Mouse (Mus musculus) kidney, postnatal 25 days (tissue): ENCODE results near the gene Cdk14.
"Not testable (repeated sequence)": the region's sequence is repeated elsewhere in the genome, so short reads cannot be mapped to it uniquely, and the experiment has no call there.

Source experiments
- DNase-seq, 2 experiments: peaks; one replicate each; pipeline ENCODE4 v3.0.0; 2021; ENCODE audit warnings: mixed read lengths in 2 of 2

Cdk14 gene

GRCm38 (mm10) chr5:5365285-5366076, 54.6 kb downstream of the Cdk14 start:
- DNase-seq = peak in 1 of 2 experiments; percentile 53

GRCm38 (mm10) chr5:5361684-5362083, 58.4 kb downstream of the Cdk14 start:
- DNase-seq = no peak

GRCm38 (mm10) chr5:5360338-5360737, 59.8 kb downstream of the Cdk14 start:
- no peak for DNase-seq

- no peak for DNase-seq
These were observed 60.2 kb downstream of the Cdk14 start for GRCm38 (mm10) chr5:5359915-5360314.

- no peak for DNase-seq
These were observed 60.7 kb downstream of the Cdk14 start for GRCm38 (mm10) chr5:5359370-5359769.

GRCm38 (mm10) chr5:5358019-5358717, 61.9 kb downstream of the Cdk14 start:
- DNase-seq = no peak

- no peak for DNase-seq
These were observed 65.3 kb downstream of the Cdk14 start for GRCm38 (mm10) chr5:5354684-5355368.

DNA sequence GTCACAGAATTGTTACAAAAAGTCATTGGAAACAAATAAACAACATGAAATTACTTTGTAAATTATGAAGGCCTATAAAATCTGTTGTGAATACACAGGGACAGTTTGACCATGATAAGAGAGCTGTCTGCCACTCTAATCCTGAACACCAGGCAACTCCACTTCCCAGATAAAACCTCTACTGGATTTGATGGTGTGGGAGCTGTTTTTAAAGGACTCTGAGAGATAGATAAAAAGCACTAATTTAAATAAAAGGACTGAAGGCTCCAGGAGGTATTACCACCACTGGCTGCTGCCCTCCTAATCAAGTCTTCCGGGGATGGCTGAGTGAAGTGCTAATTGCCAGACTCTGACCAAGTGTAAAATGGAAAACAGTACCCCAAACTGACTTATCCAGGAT, 66.2 kb downstream of the Cdk14 start:
- no peak for DNase-seq

DNA sequence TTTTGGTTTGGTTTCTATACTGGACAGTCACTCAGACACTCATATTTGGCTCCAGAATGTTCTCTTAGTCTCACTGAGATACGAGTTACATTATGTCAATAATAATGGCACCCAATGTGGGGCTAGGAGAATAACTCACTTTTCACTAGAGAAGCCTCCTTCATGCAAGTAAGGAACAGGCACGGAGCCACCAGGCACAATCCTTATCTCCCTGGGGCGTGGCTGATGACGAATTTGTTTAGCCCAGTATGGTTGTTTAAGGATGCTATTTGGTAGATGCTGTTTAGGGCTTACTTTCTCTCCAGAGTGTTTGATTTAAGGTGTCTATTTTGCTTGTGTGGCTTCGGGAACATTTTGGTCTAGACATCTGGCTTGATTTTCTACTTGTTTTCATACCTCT, 75.5 kb downstream of the Cdk14 start:
- DNase-seq = no peak

DNA sequence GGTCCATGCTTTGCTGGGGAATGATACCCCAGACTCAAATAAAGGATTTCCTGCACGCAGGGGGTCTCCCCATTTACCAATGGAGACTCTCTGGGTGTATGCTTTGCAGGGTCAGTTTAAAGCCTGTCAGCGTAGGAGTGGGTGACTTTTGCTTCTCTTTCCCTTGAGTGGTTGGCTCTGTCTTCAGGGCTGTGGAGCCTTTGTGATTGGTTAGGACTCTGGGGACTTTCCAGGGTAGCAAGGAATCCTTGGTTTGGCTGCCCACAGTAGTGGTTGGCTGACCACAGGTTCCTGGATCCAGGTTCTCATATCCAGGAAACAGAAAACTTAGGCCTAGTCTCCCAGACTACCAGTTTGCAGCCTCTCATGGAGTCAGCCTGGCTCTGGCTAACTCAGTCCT, 76.4 kb downstream of the Cdk14 start:
- no peak for DNase-seq

DNA sequence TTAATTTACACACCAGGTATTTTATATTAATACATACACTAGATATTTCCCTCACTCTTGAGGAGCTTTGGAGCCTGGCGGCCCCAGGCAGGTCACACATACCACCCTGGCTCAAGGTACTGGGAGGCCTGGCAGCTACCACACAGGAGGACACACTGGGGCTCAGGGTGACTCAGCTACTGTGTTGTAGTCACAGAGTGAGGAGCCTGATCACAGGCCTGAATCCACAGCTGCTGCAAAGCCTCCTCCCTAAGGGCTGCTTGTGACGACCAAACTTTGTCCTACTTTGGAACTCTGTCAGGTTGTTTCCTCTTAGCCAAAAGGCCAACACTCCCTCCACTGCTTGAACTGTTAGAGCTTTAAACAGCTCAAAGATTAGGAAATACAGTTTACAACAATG, 76.8 kb downstream of the Cdk14 start:
- peak in 1 of 2 experiments; percentile 52 for DNase-seq

- DNase-seq = peak; percentile 61 to 63
These were observed 77.5 kb downstream of the Cdk14 start for GRCm38 (mm10) chr5:5342410-5343137.

- DNase-seq = no peak
These were observed 78.5 kb downstream of the Cdk14 start for GRCm38 (mm10) chr5:5341611-5342010.

DNA sequence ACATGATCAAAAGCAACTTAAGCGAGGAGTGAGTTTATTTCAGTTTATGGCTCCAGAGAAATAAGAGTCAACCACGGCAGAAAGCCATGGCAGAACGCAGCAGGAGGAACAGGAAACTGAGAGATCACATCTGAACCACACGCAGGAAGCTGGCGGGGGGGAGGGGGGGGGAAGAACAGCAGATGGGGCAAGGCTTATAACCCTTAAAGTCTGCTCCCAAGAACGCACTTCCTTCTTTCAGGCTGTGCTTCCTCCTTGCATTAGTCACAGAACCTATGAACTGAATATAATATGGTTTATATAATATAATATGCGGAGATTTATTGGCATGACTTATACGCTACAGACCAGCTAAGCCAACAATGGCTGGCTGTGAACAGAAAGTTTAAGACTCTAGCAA, 86.2 kb downstream of the Cdk14 start:
- no peak for DNase-seq

- DNase-seq = no peak
These were observed 89.1 kb downstream of the Cdk14 start for GRCm38 (mm10) chr5:5330926-5331460.

GRCm38 (mm10) chr5:5329018-5329417, 91.1 kb downstream of the Cdk14 start:
- not testable (repeated sequence) for DNase-seq

DNA sequence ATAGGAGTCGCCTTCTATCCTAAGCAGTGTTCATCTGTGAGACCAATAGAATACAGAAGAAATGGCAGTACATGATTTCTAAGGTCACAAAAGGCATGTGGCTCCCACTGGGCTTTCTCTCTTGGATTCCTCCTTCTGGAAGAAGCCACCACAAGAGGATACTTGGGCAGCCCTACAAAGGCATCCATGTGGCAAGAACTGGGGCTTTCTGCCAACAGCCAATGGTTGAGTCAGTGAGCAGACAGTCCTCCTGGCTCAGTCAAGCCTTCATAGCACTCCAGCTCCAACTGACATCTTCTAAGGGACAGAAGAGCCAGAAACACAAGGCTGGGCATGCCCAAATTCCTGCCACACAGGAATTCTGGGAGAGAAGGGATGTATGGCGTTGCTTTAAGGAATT, 93.4 kb downstream of the Cdk14 start:
- no peak for DNase-seq

GRCm38 (mm10) chr5:5322699-5323098, 97.4 kb downstream of the Cdk14 start:
- DNase-seq = no peak

DNA sequence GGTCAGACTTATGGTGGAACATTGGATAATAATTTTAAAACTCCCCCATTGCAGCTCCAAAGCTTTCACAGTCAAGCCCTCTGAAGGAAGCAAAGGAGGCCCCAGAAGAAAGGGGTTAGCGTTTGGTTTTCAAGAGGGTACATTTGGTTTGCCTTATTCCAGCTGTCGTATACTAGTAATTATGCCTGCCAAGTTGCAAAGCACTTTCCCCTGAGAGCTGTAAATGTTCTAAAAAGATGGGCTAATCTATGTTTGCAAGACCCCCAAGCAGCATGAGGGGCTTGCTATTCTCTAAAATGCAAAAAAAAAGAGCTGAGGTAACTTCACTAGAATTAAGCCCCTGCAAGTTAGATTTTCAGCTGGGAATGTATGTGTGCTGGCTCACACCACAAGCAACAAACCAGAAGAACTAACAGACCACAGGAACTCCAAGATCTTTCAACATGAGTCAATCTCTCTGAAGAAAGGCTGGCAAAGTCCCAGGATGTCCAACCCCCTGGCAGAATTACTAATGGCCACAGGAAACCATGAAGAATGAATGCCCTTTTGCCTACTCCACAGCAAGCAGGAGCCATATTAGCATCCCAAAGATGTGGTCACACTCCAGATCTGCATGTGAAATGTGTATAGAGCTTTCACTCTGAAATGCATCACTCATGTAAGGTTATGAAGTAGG, 99.5 kb downstream of the Cdk14 start:
- no peak for DNase-seq

DNA sequence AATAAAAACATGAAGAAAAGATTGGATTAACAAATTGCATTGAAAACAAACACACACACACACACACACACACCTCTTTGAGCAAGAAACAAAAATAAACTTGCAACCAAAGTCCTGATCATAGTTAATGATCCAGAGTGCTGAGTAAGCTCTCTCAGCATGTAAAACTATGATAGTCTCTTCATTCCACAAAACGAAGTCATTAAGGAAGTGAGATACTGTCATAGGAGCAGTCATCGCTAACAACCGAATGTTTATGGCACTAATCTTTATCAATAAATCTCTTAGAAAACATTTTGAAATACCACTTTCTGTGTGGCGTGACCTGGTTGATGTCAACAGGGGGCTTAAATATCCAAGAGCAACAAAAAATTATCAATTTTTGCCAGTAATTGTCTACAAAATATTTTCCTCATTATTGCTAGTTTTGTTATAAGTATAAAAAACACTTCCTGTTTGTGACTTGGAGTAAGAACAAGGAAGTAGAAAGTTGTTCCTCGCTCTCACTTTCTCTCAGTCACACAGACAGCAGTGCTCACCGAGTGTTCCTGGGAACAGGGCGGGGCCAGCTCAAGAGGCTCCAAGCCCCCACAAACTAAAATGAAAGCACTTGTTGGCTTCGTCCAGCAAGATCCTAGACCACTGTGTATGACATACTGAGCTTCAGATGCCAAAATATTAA, 100.1 kb downstream of the Cdk14 start:
- DNase-seq = no peak

GRCm38 (mm10) chr5:5314270-5314669, 105.8 kb downstream of the Cdk14 start:
- no peak for DNase-seq
